Mouse (Mus musculus) layer of hippocampus, postnatal 36 days (tissue): ENCODE measurements around the gene Itm2b. TPM values are rescaled to one million over a fixed set of nuclear protein-coding genes. Genes with fewer than 3 reads are reported as not detected.

ENCODE experiments used
- DNase-seq, 2 experiments: peaks; one replicate each; pipeline ENCODE4 v3.0.0; 2022
- total RNA-seq, 2 experiments: library from RNA; stranded (reverse); gene quantifications; 2 replicates each; pipeline ENCODE4 v1.2.3; 2021

Gene Itm2b
- total RNA-seq, 2 experiments from 2014 or later: 984 to 1,028 TPM

- DNase-seq: no peak
Observed at GRCm38 (mm10) chr14:73322142-73322541, 62.9 kb downstream of the Itm2b start.

- no peak for DNase-seq
Observed at GRCm38 (mm10) chr14:73316933-73317332, 68.2 kb downstream of the Itm2b start.

GRCm38 (mm10) chr14:73313864-73314263 lies 71.2 kb downstream of the Itm2b start:
- no peak for DNase-seq

- no peak for DNase-seq
Observed at GRCm38 (mm10) chr14:73313396-73313795, 71.7 kb downstream of the Itm2b start.

- DNase-seq: no peak
Observed at GRCm38 (mm10) chr14:73312909-73313308, 72.2 kb downstream of the Itm2b start.

Other genes starting within 250 kb of the Itm2b start
- gene Lpar6, start 147.4 kb downstream of the Itm2b start, total RNA-seq: 1 to 10 TPM; 1.6 to 1.8 TPM
- gene Rb1, start 59.5 kb downstream of the Itm2b start, total RNA-seq: 10 to 100 TPM; 39.2 to 43.2 TPM
- 10 to 100 TPM; 30.0 to 31.6 TPM for gene Med4, start 124.7 kb upstream of the Itm2b start, total RNA-seq
- gene Sucla2, start 140.0 kb upstream of the Itm2b start, total RNA-seq: 100 to 1,000 TPM; 153 to 167 TPM
- 1 to 10 TPM; 5.6 to 6.0 TPM for gene Nudt15, start 163.0 kb upstream of the Itm2b start, total RNA-seq